Mouse (Mus musculus) limb, embryonic 14.5 days (tissue): ENCODE data around the gene Dapk2. TPM values are rescaled to one million over a fixed set of nuclear protein-coding genes. Genes with fewer than 3 reads are reported as not detected.

Source experiments
- ATAC-seq: fragments of 200-750 bp; cut with Nextera tagmentation; 2 replicates; pipeline ENCODE4 v1.8.0; 2017; ENCODE audit warnings: low read depth, moderate number of reproducible peaks, moderate TSS enrichment; ENCODE audit not compliant: low FRiP score
- DNase-seq: peaks from one replicate; pipeline ENCODE4 v3.0.0-alpha.2; 2015; ENCODE audit warnings: low spot score
- H3K27ac ChIP-seq: fragments of 300-500 bp; sonication (generic); replicated peaks from 2 replicates; pipeline ENCODE4 v1.5.1; 2014; ENCODE audit warnings: low read depth, mild to moderate bottlenecking, low read length, moderate library complexity, mixed read lengths
- H3K27me3 ChIP-seq: fragments of 300-500 bp; sonication (generic); 2 replicates; pipeline ENCODE4 v1.6.1; 2014; ENCODE audit warnings: low read length, mixed read lengths; ENCODE audit not compliant: control insufficient read depth, insufficient read depth
- H3K36me3 ChIP-seq: fragments of 300-500 bp; sonication (generic); 2 replicates; pipeline ENCODE4 v1.6.1; 2014; ENCODE audit warnings: mild to moderate bottlenecking, low read length, moderate library complexity, mixed read lengths; ENCODE audit not compliant: control insufficient read depth, insufficient read depth
- H3K4me1 ChIP-seq: fragments of 300-500 bp; sonication (generic); 2 replicates; pipeline ENCODE4 v1.6.1; 2014; ENCODE audit warnings: antibody characterized with exemption, low read length, mixed read lengths; ENCODE audit not compliant: control insufficient read depth, insufficient read depth
- H3K4me2 ChIP-seq: fragments of 300-500 bp; sonication (generic); replicated peaks from 2 replicates; pipeline ENCODE4 v1.6.1; 2014; ENCODE audit warnings: low read depth, mild to moderate bottlenecking, low read length, moderate library complexity; ENCODE audit not compliant: severe bottlenecking
- H3K4me3 ChIP-seq: fragments of 300-500 bp; sonication (generic); replicated peaks from 2 replicates; pipeline ENCODE4 v1.5.1; 2014; ENCODE audit warnings: low read length
- H3K9ac ChIP-seq: fragments of 300-500 bp; sonication (generic); 2 replicates; pipeline ENCODE4 v1.6.1; 2014; ENCODE audit warnings: mild to moderate bottlenecking, low read depth, low read length, moderate library complexity; ENCODE audit not compliant: severe bottlenecking
- H3K9me3 ChIP-seq: fragments of 300-500 bp; sonication (generic); 2 replicates; pipeline ENCODE4 v1.6.1; 2016; ENCODE audit warnings: low read length; ENCODE audit not compliant: control insufficient read depth
- POLR2A ChIP-seq: fragments of 200-500 bp; IDR thresholded peaks from 2 replicates; pipeline ENCODE4 v1.8.0; 2012; ENCODE audit warnings: inconsistent platforms, mild to moderate bottlenecking, moderate library complexity, borderline replicate concordance; ENCODE audit not compliant: insufficient read depth, insufficient read length; ENCODE audit errors: extremely low read depth
- WGBS: fragments of 180-500 bp; shearing (Covaris S2); extraction: QIAGEN DNeasy Blood & Tissue Kit; methylation state at CpG from one replicate; pipeline ENCODE4 v1.1.7; 2014; 5-methylcytosine and 5-hydroxymethylcytosine counted together
- polyA plus RNA-seq, 2 experiments: library from polyadenylated mRNA; depleted of rRNA in 1 of 2; stranded (reverse) in 1 of 2; unstranded in 1 of 2; fragments of >200 nt; fragmentation: Nextera tagmentation in 1 of 2; extraction: Ambion mirVana in 1 of 2; gene quantifications; 2 replicates each; pipeline versions ENCODE4 v1.2.1 to v1.2.3; 2012 to 2014

Dapk2 gene
- polyA plus RNA-seq, 2 experiments: 4.5 to 5.0 TPM

- TF ChIP-seq POLR2A: no peak
- H3K9me3 ChIP-seq: no peaks in the 10 kb centered on the region
- no peaks in the 10 kb centered on the region for H3K27me3 ChIP-seq
- H3K36me3 ChIP-seq: no peaks in the 10 kb centered on the region
- H3K4me2 ChIP-seq: no peak overlapping the region
- no peaks in the 10 kb centered on the region for H3K4me1 ChIP-seq
- ATAC-seq (no peak; the same call in 1 of the 2 replicates), DNase-seq (no peak)
- H3K27ac ChIP-seq: no peak overlapping the region
- H3K9ac ChIP-seq: no peak overlapping the region
- no peak overlapping the region for H3K4me3 ChIP-seq
- WGBS: 72% methylated on average over 4 of the region's 4 CpGs
Observed at GRCm38 (mm10) chr9:66181126-66181825, 23.3 kb downstream of the Dapk2 start.

- Histone ChIP-seq H3K9me3 (no peaks in the 10 kb centered on the region), H3K4me1 (no peaks in the 10 kb centered on the region), H3K36me3 (no peaks in the 10 kb centered on the region), H3K27ac (no peak overlapping the region), H3K4me3 (no peak overlapping the region), H3K9ac (no peak overlapping the region), H3K27me3 (no peaks in the 10 kb centered on the region), H3K4me2 (no peak overlapping the region)
- DNase-seq: no peak
- TF ChIP-seq POLR2A: no peak
- no peak for ATAC-seq
- WGBS: 49% methylated on average over 11 of the region's 11 CpGs
Observed at GRCm38 (mm10) chr9:66181826-66182678, 24.0 kb downstream of the Dapk2 start.

GRCm38 (mm10) chr9:66182679-66182993 is 24.6 kb downstream of the Dapk2 start:
- ATAC-seq (no peak), DNase-seq (no peak)
- no peak for TF ChIP-seq POLR2A
- Histone ChIP-seq H3K4me3 (no peak overlapping the region), H3K4me2 (no peak overlapping the region), H3K36me3 (no peaks in the 10 kb centered on the region), H3K9ac (no peak overlapping the region), H3K27me3 (no peaks in the 10 kb centered on the region), H3K4me1 (no peaks in the 10 kb centered on the region), H3K27ac (no peak overlapping the region), H3K9me3 (no peaks in the 10 kb centered on the region)
- WGBS: 62% methylated on average over 3 of the region's 3 CpGs

- H3K27ac ChIP-seq: no peak overlapping the region
- WGBS: 86% methylated on average over 3 of the region's 3 CpGs
- TF ChIP-seq POLR2A: no peak
Observed at GRCm38 (mm10) chr9:66183023-66183422, 25.0 kb downstream of the Dapk2 start.

GRCm38 (mm10) chr9:66184572-66184971 is 26.5 kb downstream of the Dapk2 start:
- ATAC-seq: no peak
- no peaks in the 10 kb centered on the region for H3K27me3 ChIP-seq
- H3K36me3 ChIP-seq: no peaks in the 10 kb centered on the region
- no peaks in the 10 kb centered on the region for H3K9me3 ChIP-seq
- WGBS: 72% methylated on average over 5 of the region's 5 CpGs
- H3K27ac ChIP-seq: no peak overlapping the region
- H3K4me3 ChIP-seq: no peak overlapping the region
- no peaks in the 10 kb centered on the region for H3K4me1 ChIP-seq
- no peak overlapping the region for H3K9ac ChIP-seq
- no peak for DNase-seq
- no peak overlapping the region for H3K4me2 ChIP-seq
- no peak for TF ChIP-seq POLR2A

More at GRCm38 (mm10) chr9:66183023-66183422, 25.0 kb downstream of the Dapk2 start:
- no peak overlapping the region for H3K9ac ChIP-seq
- no peak overlapping the region for H3K4me3 ChIP-seq
- H3K9me3 ChIP-seq: no peaks in the 10 kb centered on the region
- no peaks in the 10 kb centered on the region for H3K27me3 ChIP-seq
- no peak overlapping the region for H3K4me2 ChIP-seq
- H3K4me1 ChIP-seq: no peaks in the 10 kb centered on the region
- ATAC-seq: no peak
- no peaks in the 10 kb centered on the region for H3K36me3 ChIP-seq
- no peak for DNase-seq
